Mouse (Mus musculus): Measurements from ENCODE around the gene Tnfsf11.
A peak's percentile ranks its signal among the peaks of the same experiment; 100 is the strongest.

The Tnfsf11 gene

DNA sequence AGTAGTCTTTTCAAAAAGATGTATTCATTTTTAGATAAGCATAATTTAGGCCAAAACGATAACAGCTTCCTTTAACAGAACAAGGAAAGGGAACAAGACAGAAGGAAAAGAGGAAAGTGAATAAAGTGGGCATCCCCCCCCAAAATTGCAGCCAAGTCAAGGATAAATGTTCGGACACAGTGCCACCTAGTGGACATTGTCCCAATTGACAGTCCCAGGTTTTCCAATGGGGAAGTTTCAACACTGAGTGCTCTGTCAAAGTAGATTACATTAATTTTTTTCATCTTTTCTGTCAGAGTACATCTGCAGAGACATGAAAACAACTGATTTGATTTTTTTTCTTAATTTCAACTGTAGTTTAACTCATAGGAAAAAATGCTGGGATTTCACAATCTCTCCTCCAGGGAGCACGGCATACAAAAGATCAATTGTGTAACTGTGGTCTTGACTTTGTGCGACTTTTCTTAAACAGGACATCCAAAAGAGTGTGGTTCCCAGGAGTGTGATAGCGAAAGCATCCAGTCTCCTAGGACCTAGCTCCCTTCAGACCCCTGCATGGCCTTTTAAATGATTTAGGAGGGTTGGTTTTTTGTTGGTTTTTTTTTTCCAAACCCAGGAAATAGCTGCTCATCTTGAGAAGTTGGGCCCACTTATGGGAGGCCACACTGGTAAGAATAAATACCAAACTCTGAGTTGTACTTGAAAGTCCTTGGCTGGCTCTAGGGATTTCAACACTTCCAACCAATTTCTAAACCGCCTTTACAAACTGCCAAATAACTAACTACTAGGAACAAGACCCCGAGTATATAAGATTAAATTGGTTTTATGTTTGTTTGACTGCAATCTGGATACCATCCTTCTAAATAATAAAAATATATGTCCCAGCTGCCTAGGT lies 19.7 kb downstream of the Tnfsf11 start:
- peak; percentile 3 for DNase-seq (ENCODE audit: extremely low read depth, low read depth)

DNA sequence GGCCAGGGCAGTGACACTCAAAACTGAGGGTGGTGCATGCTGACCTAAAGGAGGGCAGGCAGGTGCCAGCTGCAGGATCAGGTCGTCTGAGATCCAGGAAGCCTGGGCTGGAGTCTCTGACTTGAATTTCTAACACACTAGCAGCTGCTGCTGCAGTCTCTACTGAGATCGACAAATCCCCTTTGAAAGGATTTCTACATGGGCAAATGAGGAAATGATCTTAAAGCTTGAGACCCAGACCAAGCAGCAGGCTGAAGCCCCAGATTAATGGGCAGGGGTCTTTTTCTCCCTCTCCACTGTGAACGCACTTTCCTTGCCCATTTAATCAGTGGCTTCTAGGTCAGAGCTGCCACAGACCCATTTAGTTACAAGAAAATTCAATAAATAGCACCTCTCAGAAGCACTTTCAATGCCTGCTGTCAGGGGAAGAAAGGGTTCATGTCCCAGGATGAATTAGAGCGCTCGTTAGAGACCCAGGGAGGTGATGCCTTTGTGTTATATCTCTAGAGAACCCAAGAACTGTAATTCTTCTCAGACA lies 21.8 kb downstream of the Tnfsf11 start:
- DNase-seq (ENCODE audit: extremely low read depth, low read depth), result no peak

DNA sequence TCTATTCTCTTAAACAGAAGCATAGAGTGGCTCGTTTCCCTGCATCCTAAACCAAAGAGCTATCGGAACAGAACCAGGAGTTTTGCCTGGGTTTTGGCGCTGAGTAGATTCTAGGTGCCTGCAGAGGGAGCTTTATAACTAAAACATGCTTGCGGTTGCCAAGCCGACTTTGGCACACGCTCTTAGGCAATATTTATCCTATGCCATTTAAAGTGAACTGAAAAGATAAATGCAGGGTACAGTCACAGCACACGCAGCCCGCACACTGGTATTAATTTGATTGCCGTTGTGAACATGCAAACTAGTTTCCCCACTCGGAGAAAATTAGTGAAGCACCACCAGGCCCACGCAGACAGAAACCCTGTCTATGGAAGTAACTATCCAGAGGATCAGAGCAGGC lies 25.4 kb downstream of the Tnfsf11 start:
- DNase-seq (ENCODE audit: extremely low read depth, low read depth), result no peak

DNA sequence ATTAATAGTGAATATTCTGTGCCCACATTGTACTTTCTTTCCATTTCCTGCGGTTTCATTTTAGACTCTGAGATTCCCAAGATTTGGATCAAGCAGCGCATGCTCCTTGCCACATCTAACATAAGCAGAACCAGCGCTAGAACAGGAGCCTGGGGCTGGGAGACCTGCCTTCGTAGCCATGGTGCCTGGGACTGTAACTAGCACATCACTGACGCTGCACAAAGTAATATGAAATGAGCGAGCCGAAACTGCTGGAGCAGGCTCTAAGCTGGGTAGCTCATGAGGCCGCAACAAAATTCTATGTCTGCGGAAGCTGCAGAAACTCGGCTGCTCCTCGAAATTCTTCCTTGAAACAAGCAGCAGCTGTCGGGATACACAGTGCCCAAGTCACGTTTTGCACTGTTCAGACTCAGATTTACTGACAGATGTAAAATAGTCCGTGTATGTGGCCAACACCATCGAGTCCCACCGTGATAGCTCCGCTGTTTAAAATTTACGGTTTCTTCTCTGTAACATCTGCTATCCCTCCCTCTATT lies 31.4 kb downstream of the Tnfsf11 start:
- no peak for DNase-seq (ENCODE audit: extremely low read depth, low read depth)

DNA sequence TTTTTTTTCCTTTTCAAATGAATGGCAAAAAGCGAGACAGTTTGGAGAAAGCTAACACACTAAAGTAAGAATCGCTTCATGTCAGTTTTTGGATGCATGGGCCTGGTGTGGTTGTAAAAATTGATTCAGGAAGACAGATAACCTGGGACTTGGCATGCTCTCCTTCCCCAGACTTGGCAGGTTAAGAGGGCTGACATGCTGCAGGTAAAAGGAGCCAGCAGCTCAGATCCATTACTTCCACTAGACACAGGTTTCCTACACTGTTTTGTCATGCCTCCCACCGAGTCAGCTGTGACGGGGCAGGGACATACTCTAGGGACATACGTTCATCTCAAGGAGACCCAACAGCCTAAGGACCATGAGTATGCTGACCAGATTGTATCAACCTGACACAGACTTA lies 33.0 kb downstream of the Tnfsf11 start:
- no peak for DNase-seq (ENCODE audit: extremely low read depth, low read depth)

DNA sequence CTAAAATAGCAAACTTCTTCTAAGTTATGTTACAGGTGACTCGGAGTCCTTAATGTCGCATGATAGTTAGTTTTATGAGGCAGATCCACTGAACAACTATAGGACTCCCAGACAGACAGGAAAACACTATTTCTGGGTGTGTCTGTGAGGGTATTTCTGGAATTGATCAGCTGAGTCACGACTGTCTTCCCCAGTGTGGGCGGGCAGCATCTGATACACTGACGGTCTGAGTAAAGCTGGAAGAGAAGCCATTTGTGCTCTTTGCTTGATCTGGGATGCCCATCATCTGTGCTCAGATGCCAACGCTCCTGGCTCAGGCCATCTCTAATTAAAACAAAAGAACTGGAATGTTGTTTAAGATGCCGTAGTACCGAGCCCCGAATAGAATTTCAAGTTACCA lies 33.7 kb downstream of the Tnfsf11 start:
- no peak for DNase-seq (ENCODE audit: extremely low read depth, low read depth)

DNA sequence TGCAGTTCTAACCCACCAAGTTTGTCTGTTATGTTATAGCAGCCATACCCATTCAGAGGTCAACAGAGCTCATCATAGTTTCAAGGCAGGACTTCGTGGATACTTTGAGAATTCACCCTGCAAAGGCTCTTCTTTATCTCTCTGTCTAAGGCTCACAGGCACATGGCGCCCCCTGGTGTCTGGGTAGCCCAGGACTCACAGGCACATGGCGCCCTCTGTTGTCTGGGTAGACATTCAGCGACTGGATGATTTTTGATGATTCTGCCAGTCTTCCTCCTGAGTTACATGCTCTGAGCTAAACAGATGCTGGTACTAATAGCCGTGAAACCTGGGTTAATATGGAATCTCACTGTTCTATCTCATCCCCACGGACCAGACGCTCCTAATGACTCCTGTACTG lies 34.3 kb downstream of the Tnfsf11 start:
- no peak for DNase-seq (ENCODE audit: extremely low read depth, low read depth)

DNA sequence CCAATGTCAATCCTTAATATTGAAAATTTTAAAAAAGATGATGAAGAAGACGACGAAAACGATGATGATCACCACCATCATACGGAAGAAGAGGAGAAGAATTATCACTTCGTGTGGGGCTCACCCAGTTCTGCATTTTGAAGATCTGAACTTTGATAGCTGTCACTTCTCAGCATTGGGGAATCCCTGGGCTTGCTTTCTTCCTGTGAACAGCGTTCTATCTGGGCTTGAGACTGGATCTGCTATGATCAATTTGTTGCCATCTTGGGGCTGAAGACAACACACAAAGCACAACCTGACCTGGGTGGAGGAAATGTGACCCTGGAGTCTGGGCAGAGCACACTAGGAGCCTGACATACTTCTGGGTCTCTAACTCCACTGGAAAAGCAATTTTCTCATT lies 43.0 kb downstream of the Tnfsf11 start:
- DNase-seq (ENCODE audit: extremely low read depth, low read depth), result no peak

DNA sequence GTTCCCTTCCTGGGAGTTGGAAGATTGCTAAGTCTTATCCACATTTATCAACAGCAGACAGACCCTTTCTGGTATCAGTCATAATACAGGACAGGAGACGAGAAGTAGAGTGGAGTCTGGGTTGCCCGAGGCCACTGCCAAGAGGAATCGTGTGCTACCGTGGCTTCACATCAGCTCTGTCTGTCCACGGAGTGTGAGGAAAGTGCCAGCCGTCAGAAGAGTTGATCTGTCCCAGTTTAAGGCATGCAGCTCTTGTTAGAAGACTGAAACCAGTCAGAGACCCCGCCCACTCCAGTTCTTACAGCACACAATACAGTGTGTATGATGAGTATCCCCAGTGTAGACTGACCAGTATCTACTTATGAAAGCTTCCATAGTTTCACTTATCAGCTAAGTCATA lies 45.2 kb downstream of the Tnfsf11 start:
- no peak for DNase-seq (ENCODE audit: extremely low read depth, low read depth)

DNA sequence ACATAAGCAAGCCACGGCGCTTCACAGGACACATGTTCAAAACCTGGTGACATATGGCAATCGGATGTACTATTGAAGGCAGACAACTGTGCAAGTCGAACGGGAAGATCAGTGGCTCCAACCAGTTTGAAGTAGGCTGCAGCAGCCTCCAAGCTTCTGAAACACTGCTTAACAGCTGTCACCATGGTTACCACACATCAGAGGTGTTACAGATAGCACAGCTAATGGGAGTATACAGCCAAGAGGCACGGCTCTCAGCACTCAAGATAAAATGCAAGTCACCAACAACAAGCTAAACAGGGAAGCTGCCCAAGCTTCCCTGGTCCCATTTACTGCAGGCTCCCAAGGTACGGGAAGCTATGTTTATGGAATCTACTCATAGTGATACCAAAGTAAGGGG lies 46.6 kb downstream of the Tnfsf11 start:
- no peak for DNase-seq (ENCODE audit: extremely low read depth, low read depth)

DNA sequence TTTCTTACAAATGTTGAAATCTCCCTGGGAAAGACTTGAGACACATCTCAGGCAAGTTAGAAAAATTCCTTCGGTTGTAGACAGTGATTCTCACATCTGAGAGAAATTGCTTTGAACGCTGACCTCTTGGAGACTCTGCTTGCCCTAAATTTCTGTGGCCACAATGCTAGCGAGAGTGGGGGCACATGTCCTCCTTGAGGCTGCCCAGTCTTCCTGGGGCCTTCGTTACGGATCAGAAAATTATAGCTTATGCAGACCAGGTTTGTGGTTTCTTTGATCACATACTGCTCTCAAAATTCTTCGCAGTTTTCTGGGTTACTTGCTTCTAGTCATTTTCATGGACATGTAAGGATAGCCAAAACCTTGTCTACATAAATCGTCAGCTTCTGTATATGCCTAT lies 53.8 kb downstream of the Tnfsf11 start:
- no peak for DNase-seq (ENCODE audit: extremely low read depth, low read depth)

DNA sequence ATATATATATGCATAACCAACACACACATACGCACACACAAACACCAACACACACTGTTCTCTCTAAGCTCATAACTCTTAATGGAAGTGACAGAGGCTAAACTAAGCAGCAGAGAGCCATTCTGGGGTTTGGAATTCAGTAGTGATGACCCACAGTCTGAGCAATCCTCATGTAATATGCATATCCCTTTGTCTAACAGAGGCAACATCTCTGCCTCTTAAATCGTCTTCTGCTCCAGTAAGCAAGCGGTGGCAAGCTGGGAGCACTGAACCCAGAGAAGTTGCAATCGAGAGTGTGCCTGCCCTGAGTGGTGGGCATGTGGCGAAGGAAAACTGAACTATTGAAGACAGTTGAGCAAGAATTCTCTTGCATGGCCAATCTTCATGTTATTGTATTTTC lies 61.2 kb downstream of the Tnfsf11 start:
- no peak for DNase-seq (ENCODE audit: extremely low read depth, low read depth)

DNA sequence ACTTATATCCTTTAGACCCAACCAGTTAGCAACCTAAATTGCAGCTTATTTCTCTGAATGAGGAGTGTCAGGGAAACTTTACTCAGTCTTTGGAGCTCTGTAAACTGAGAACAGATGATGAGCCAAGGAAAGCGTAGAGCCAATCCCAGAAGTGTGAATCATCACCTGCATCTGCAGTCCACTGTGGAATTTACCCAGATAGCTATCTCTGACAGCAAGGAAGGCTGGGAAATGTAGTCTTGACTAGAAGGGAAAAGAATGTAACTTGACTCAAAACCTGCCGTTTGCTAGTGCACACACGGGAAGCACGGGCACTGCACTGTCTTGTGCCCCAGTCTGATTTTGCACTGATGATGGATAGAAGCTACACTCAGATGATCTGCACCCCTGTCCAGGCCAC lies 63.0 kb downstream of the Tnfsf11 start:
- DNase-seq (ENCODE audit: extremely low read depth, low read depth), result no peak

DNA sequence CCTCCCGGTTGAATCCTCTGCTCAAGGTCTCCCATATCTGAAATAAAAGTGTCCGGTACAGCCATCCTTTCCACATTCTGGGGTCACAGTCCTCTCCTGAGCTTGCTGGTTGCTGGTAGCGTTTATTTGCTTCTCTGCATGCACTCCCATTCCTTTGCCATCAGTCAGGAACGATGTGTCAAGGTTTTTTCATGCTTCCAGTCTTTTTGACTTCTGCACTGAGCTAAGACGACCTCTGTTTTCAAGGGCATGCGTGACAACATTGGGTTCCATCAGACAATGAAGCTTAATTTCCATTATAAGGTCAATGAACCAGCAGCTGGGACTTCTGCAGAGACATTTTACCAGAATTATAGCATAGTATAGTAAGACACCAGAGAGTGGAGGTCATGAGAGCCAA lies 68.5 kb downstream of the Tnfsf11 start:
- no peak for DNase-seq (ENCODE audit: extremely low read depth, low read depth)

DNA sequence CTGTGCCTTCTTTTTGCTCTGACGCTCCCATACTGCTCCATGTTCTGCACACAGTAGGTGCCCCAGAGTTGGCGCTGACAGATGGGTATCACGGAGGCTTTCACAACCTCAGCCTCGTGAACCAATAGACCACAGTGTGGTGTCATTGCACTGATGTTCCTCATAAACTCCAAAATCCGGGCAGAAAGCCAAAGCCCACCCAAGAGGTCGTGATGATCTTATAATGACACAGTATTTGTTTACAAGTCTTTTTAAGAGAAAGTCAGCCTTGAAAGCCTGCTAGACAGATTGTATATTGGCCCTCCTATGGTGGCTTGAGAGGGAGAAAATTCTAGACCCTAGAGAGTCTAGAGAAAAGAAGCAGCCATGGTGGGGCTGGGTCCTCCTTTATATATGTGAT lies 70.6 kb downstream of the Tnfsf11 start:
- DNase-seq (ENCODE audit: extremely low read depth, low read depth), result no peak

DNA sequence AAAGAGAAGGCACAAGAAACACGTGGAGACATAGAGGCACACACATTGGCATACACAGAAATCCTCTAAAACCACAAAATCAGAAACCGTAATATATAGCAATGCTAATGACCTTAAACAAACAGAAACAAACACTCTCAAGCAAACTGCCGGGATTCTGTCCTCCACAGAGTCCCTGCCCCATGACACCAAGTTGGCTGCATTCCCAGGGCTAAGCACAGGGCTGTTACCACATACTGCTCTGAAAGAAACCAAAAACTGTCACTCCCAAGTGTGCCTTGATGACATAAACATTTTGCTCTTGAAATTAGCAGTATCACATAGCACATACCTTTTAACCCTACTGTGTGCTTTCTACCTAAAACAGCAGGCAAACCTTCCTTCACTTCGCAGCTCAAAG lies 71.7 kb downstream of the Tnfsf11 start:
- DNase-seq (ENCODE audit: extremely low read depth, low read depth), result no peak

DNA sequence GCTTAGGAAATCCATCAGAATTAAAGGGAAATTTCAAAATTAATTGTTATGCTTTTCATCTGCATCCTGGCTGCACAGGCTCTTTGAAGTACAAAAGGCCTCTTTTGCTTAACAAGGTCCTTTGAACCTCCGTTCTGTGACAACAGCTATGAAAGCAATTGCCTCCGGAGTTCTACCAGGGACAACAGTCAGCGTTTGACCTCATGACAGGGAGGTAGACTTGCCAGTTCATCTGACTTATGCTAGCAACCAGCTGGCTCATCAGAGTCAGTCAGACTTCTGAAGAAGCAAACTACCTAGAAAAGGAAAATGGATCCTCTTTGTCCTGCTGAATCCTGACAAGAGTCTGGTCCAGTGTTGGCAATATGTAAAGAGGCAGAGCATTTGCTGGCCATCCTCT lies 72.5 kb downstream of the Tnfsf11 start:
- no peak for DNase-seq (ENCODE audit: extremely low read depth, low read depth)

DNA sequence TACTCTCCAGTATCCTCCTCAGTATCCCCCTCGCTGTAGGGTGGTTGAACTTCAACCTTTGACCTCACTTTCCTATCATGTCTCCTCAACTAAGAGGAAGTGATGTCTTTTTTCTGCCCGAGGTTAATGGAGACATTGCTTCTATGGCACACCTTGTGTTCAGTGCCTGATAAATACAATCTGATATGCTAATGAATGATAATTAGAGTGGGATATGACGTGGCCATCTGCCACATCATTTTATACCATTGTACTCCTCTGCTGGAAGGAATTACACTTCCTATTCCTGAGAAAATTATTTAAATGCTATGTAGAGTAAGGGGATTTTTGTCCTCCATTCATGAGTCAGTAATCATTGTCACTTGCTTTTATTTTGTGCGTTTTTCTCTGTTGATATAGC lies 78.8 kb downstream of the Tnfsf11 start:
- no peak for DNase-seq (ENCODE audit: extremely low read depth, low read depth)

Data from MEL-GATA-1-ER (cell line).